Mouse (Mus musculus): ENCODE results near the gene Cnot1.
"Not testable (repeated sequence)": the region's sequence is repeated elsewhere in the genome, so short reads cannot be mapped to it uniquely, and the experiment has no call there.

Cnot1 gene

GRCm38 (mm10) chr8:95817597-95817996 lies 10.3 kb upstream of the Cnot1 start:
- no peak for DNase-seq (ENCODE audit: extremely low read depth, low read depth, low spot score)

GRCm38 (mm10) chr8:95816044-95816708 lies 8.9 kb upstream of the Cnot1 start:
- DNase-seq (ENCODE audit: extremely low read depth, low read depth, low spot score): no peak

GRCm38 (mm10) chr8:95810184-95810591 lies 2.9 kb upstream of the Cnot1 start:
- DNase-seq (ENCODE audit: extremely low read depth, low read depth, low spot score): no peak

GRCm38 (mm10) chr8:95809116-95809515 lies 1.9 kb upstream of the Cnot1 start:
- no peak for DNase-seq (ENCODE audit: extremely low read depth, low read depth, low spot score)

GRCm38 (mm10) chr8:95808631-95809030 lies 1.4 kb upstream of the Cnot1 start:
- DNase-seq (ENCODE audit: extremely low read depth, low read depth, low spot score): no peak

GRCm38 (mm10) chr8:95807861-95808260 lies 597 bp upstream of the Cnot1 start:
- peak; percentile 78 for DNase-seq (ENCODE audit: extremely low read depth, low read depth, low spot score)

- DNase-seq (ENCODE audit: extremely low read depth, low read depth, low spot score): no peak
Measured at GRCm38 (mm10) chr8:95806461-95807191, 638 bp downstream of the Cnot1 start.

GRCm38 (mm10) chr8:95805482-95805881 lies 1.8 kb downstream of the Cnot1 start:
- no peak for DNase-seq (ENCODE audit: extremely low read depth, low read depth, low spot score)

- no peak for DNase-seq (ENCODE audit: extremely low read depth, low read depth, low spot score)
Measured at GRCm38 (mm10) chr8:95802231-95802630, 5.0 kb downstream of the Cnot1 start.

- no peak for DNase-seq (ENCODE audit: extremely low read depth, low read depth, low spot score)
Measured at GRCm38 (mm10) chr8:95801476-95802064, 5.7 kb downstream of the Cnot1 start.

- DNase-seq (ENCODE audit: extremely low read depth, low read depth, low spot score): no peak
Measured at GRCm38 (mm10) chr8:95800353-95800752, 6.9 kb downstream of the Cnot1 start.

- DNase-seq (ENCODE audit: extremely low read depth, low read depth, low spot score): no peak
Measured at GRCm38 (mm10) chr8:95799891-95800290, 7.4 kb downstream of the Cnot1 start.

- DNase-seq (ENCODE audit: extremely low read depth, low read depth, low spot score): no peak
Measured at GRCm38 (mm10) chr8:95799117-95799516, 8.1 kb downstream of the Cnot1 start.

GRCm38 (mm10) chr8:95795333-95796061 lies 11.8 kb downstream of the Cnot1 start:
- not testable (repeated sequence) for DNase-seq (ENCODE audit: extremely low read depth, low read depth, low spot score)

- DNase-seq (ENCODE audit: extremely low read depth, low read depth, low spot score): no peak
Measured at GRCm38 (mm10) chr8:95785591-95785990, 21.7 kb downstream of the Cnot1 start.

- no peak for DNase-seq (ENCODE audit: extremely low read depth, low read depth, low spot score)
Measured at GRCm38 (mm10) chr8:95782628-95783027, 24.6 kb downstream of the Cnot1 start.

- DNase-seq (ENCODE audit: extremely low read depth, low read depth, low spot score): no peak
Measured at GRCm38 (mm10) chr8:95781775-95782174, 25.5 kb downstream of the Cnot1 start.

GRCm38 (mm10) chr8:95781085-95781484 lies 26.2 kb downstream of the Cnot1 start:
- no peak for DNase-seq (ENCODE audit: extremely low read depth, low read depth, low spot score)

GRCm38 (mm10) chr8:95764133-95764532 lies 43.1 kb downstream of the Cnot1 start:
- DNase-seq (ENCODE audit: extremely low read depth, low read depth, low spot score): no peak

- no peak for DNase-seq (ENCODE audit: extremely low read depth, low read depth, low spot score)
Measured at GRCm38 (mm10) chr8:95760323-95760722, 46.9 kb downstream of the Cnot1 start.

GRCm38 (mm10) chr8:95751924-95752323 lies 55.3 kb downstream of the Cnot1 start:
- no peak for DNase-seq (ENCODE audit: extremely low read depth, low read depth, low spot score)

All from fat pad, adult 2 months (tissue).